Mouse (Mus musculus) liver, postnatal 0 days (tissue): ENCODE measurements at regions not wholly inside any gene's neighbourhood (a gene's known extent, or its start where the extent isn't known, plus 50 kb on each side); places are given as distances from the start of the nearest gene placed in this dataset.

ENCODE experiments used
- CTCF ChIP-seq: sonication (generic); IDR thresholded peaks from 2 replicates; pipeline ENCODE4 v1.5.1; 2016; ENCODE audit warnings: antibody characterized with exemption, low read depth
- EP300 ChIP-seq: IDR thresholded peaks from 2 replicates; pipeline ENCODE4 v1.6.1; 2016; ENCODE audit warnings: antibody characterized with exemption, low read depth, mild to moderate bottlenecking

DNA sequence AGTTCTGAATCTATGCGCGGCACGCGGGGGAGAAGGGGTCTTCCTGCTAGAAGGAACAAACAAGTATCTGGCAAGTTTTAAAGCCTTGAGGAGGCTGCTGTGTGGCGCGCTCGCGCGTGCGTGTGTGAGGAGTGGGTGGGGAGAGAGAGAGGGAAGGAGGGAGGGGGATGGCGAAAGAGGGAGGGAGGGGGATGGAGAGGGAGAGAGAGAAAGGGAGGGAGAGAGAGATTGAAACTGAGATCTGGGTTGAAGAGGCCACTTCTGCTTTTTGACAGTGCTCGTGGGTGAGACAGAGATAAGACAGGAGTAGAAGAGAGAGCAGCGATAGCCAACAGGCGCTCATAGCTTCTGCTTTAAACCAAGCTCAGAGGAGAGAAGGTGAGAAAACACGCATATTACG, 166.0 kb upstream of the Rxfp2 start:
- TF ChIP-seq CTCF (no peak), EP300 (no peak)
